Mouse (Mus musculus) stomach, postnatal 0 days (tissue): ENCODE measurements around the gene Scaf1.

Experiments used
- CTCF ChIP-seq: IDR thresholded peaks from 2 replicates; pipeline ENCODE4 v1.5.1; 2016; ENCODE audit warnings: antibody characterized with exemption, low read depth, mild to moderate bottlenecking, moderate library complexity
- EP300 ChIP-seq: optimal IDR thresholded peaks from 2 replicates; pipeline ENCODE3; 2016; ENCODE audit warnings: antibody characterized with exemption

DNA sequence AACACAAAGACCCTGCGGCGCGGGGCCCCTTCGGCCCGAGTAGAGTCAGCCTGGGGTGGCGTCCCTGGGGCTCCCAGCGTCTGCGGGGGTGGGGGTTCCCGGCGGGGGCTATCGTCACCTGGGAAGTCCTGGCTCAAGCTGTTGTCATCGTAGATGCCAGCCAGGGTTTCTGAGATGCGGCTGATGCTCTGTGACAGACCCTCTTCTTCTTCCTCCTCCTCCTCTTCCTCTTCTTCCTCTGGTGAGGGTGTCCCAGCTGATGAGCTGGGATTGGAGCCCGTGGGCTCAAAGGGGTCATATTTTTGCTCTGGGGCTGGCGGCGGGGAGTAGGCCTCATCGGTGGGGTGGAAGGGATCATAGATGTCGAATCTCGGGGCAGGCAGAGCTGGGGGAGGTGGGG lies 7.8 kb downstream of the Scaf1 start:
- no peak for TF ChIP-seq CTCF
- no peak for TF ChIP-seq EP300
